Mouse (Mus musculus) neutrophil, adult 5-6 weeks (primary cell): ENCODE results near the gene Dppa5a. TPM values are rescaled to one million over a fixed set of nuclear protein-coding genes. Genes with fewer than 3 reads are reported as not detected.
"Not testable (repeated sequence)": the region's sequence is repeated elsewhere in the genome, so short reads cannot be mapped to it uniquely, and the experiment has no call there.

Source experiments
- ATAC-seq: fragments of 151-379, 151-347 bp; 2 replicates; pipeline ENCODE4 v1.8.0; 2017; ENCODE audit warnings: mild to moderate bottlenecking, moderate TSS enrichment; ENCODE audit not compliant: insufficient number of reproducible peaks, poor library complexity, low FRiP score, severe bottlenecking; ENCODE audit errors: extremely low read depth
- total RNA-seq: library from RNA; stranded (forward); fragments of 200-1000 nt; gene quantifications from 2 replicates; pipeline ENCODE4 v1.2.3, GENCODE M21; 2017

The Dppa5a gene
- total RNA-seq, 1 experiment from 2014 or later: not detected

- ATAC-seq: 0 out of 2 replicates have a peak, but pooled peaks have one; percentile 36
These were observed 27.7 kb downstream of the Dppa5a start for GRCm38 (mm10) chr9:78340324-78340723.

- not testable (repeated sequence) for ATAC-seq
These were observed 30.9 kb downstream of the Dppa5a start for GRCm38 (mm10) chr9:78337050-78337449.

GRCm38 (mm10) chr9:78327289-78327688 is 40.7 kb downstream of the Dppa5a start, which contains the start of gene Omt2b:
TSS of gene Omt2b (plus strand) at chr9:78327589.
- ATAC-seq: not testable (repeated sequence)

- no peak for ATAC-seq
These were observed 48.5 kb downstream of the Dppa5a start for GRCm38 (mm10) chr9:78319499-78319898.

Other genes starting within 250 kb of the Dppa5a start
- gene Gsta4, start 185.4 kb downstream of the Dppa5a start, total RNA-seq: 3.4 and 4.2 TPM in 2 replicates
- not detected in 2 replicates for gene Gsta1, start 137.5 kb downstream of the Dppa5a start, total RNA-seq
- gene Gm3776, start 111.0 kb downstream of the Dppa5a start, total RNA-seq: not detected in 2 replicates
- not detected in 2 replicates for gene Gm10639, start 78.3 kb downstream of the Dppa5a start, total RNA-seq
- gene Omt2a, start 53.4 kb downstream of the Dppa5a start, total RNA-seq: not detected in 2 replicates
- not detected in 2 replicates for gene Omt2b, start 40.6 kb downstream of the Dppa5a start, total RNA-seq
- 2.5 TPM in 1 of 2 replicates, not detected in the other for gene Gsta2, start 12.4 kb downstream of the Dppa5a start, total RNA-seq
- gene Ooep, start 10.5 kb upstream of the Dppa5a start, total RNA-seq: not detected in 2 replicates
- 0.58 TPM in 1 of 2 replicates, not detected in the other for gene Ddx43, start 27.6 kb upstream of the Dppa5a start, total RNA-seq
- 2.2 TPM in 2 replicates for gene Cgas, start 75.1 kb upstream of the Dppa5a start, total RNA-seq
- 34.0 and 34.7 TPM in 2 replicates for gene Mto1, start 80.0 kb upstream of the Dppa5a start, total RNA-seq
- not detected in 2 replicates for gene Gm17324, start 80.6 kb upstream of the Dppa5a start, total RNA-seq
- 5,017 and 5,158 TPM in 2 replicates for gene Eef1a1, start 121.0 kb upstream of the Dppa5a start, total RNA-seq
- gene Slc17a5, start 219.9 kb upstream of the Dppa5a start, total RNA-seq: 7.0 and 9.0 TPM in 2 replicates
- gene Cd109, start 247.4 kb upstream of the Dppa5a start, total RNA-seq: not detected in 2 replicates